Mouse (Mus musculus) intestine, postnatal 0 days (tissue): ENCODE measurements at regions not wholly inside any gene's neighbourhood (a gene's known extent, or its start where the extent isn't known, plus 50 kb on each side); places are given as distances from the start of the nearest gene placed in this dataset.

Source experiments
- ATAC-seq: fragments of 200-750 bp; cut with Nextera tagmentation; 2 replicates; pipeline ENCODE4 v1.8.0; 2017; ENCODE audit warnings: mild to moderate bottlenecking, moderate TSS enrichment, moderate library complexity
- H3K27ac ChIP-seq: fragments of 300-500 bp; sonication (generic); 2 replicates; pipeline ENCODE4 v1.5.1; 2014; ENCODE audit warnings: mild to moderate bottlenecking, low read depth, low read length, moderate library complexity
- H3K27me3 ChIP-seq: fragments of 300-500 bp; sonication (generic); replicated peaks from 2 replicates; pipeline ENCODE4 v1.6.1; 2014; ENCODE audit warnings: low read length, mixed read lengths; ENCODE audit not compliant: control insufficient read depth, insufficient read depth
- H3K36me3 ChIP-seq: fragments of 300-500 bp; sonication (generic); 2 replicates; pipeline ENCODE4 v1.6.1; 2014; ENCODE audit warnings: mild to moderate bottlenecking, moderate library complexity; ENCODE audit not compliant: control insufficient read depth, insufficient read depth
- H3K4me1 ChIP-seq: fragments of 300-500 bp; sonication (generic); replicated peaks from 2 replicates; pipeline ENCODE4 v1.6.1; 2014; ENCODE audit warnings: antibody characterized with exemption, low read length, mixed read lengths; ENCODE audit not compliant: control insufficient read depth, insufficient read depth
- H3K4me2 ChIP-seq: fragments of 300-500 bp; sonication (generic); replicated peaks from 2 replicates; pipeline ENCODE4 v1.6.1; 2014; ENCODE audit warnings: low read depth, mild to moderate bottlenecking, moderate library complexity
- H3K4me3 ChIP-seq: fragments of 300-500 bp; sonication (generic); 2 replicates; pipeline ENCODE4 v1.5.1; 2014; ENCODE audit warnings: low read depth, low read length
- H3K9ac ChIP-seq: fragments of 300-500 bp; sonication (generic); 2 replicates; pipeline ENCODE4 v1.6.1; 2014; ENCODE audit warnings: mild to moderate bottlenecking, low read depth, low read length
- H3K9me3 ChIP-seq: fragments of 300-500 bp; sonication (generic); 2 replicates; pipeline ENCODE4 v1.6.1; 2016; ENCODE audit warnings: mixed run types; ENCODE audit not compliant: control insufficient read depth
- CTCF ChIP-seq: sonication (generic); IDR thresholded peaks from 2 replicates; pipeline ENCODE4 v1.5.1; 2016; ENCODE audit warnings: low read depth, mild to moderate bottlenecking, control low read depth, antibody characterized with exemption, moderate library complexity
- WGBS: fragments of 180-500 bp; shearing (Covaris S2); extraction: QIAGEN DNeasy Blood & Tissue Kit; methylation state at CpG from one replicate; pipeline ENCODE4 v1.1.7; 2014; 5-methylcytosine and 5-hydroxymethylcytosine counted together

DNA sequence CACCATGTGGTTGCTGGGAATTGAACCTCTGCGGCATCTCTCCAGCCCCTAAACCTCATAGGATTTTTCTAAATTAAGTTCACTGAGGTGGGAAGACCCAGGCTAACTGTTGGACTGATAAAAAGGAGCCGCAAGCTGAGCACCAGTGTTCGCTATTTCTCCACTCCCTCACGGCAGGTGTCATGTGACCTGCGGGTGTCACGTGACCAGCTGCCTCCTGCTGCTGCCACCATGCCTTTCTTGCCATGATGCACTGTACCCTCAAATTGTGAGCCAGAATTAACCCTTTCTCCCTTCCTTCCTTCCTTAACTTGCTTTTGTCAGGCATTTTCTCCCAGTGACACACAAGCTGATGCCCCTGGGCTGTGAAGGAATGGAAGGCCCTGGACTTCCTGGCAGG, 93.1 kb upstream of the Lpar1 start:
- no peaks in the 10 kb centered on the region for H3K4me1 ChIP-seq
- H3K4me2 ChIP-seq, result no peak overlapping the region
- no peak for ATAC-seq
- H3K9ac ChIP-seq, result no peak overlapping the region
- no peak for TF ChIP-seq CTCF
- no peaks in the 10 kb centered on the region for H3K27me3 ChIP-seq
- H3K4me3 ChIP-seq, result no peak overlapping the region
- no peak overlapping the region for H3K27ac ChIP-seq
- 93% methylated on average over 6 of the region's 6 CpGs for WGBS
- H3K9me3 ChIP-seq, result no peaks in the 10 kb centered on the region
- H3K36me3 ChIP-seq, result no peaks in the 10 kb centered on the region

- Histone ChIP-seq H3K9ac (no peak overlapping the region), H3K36me3 (no peaks in the 10 kb centered on the region), H3K9me3 (no peaks in the 10 kb centered on the region), H3K4me1 (no peaks in the 10 kb centered on the region), H3K4me3 (no peak overlapping the region), H3K27me3 (no peaks in the 10 kb centered on the region), H3K4me2 (no peak overlapping the region), H3K27ac (no peak overlapping the region)
- ATAC-seq, result no peak
- TF ChIP-seq CTCF, result peak; percentile 25
- 52% methylated on average over 4 of the region's 4 CpGs for WGBS
Observed at GRCm38 (mm10) chr4:58643371-58643770, 89.7 kb upstream of the Lpar1 start.

GRCm38 (mm10) chr4:58642236-58642635, 88.5 kb upstream of the Lpar1 start:
- 88% methylated on average over 10 of the region's 10 CpGs for WGBS
- H3K27ac ChIP-seq, result no peak overlapping the region
- no peak overlapping the region for H3K4me3 ChIP-seq
- no peak for ATAC-seq
- no peak overlapping the region for H3K4me2 ChIP-seq
- no peak for TF ChIP-seq CTCF
- H3K9me3 ChIP-seq, result no peaks in the 10 kb centered on the region
- H3K27me3 ChIP-seq, result no peaks in the 10 kb centered on the region
- no peaks in the 10 kb centered on the region for H3K4me1 ChIP-seq
- H3K9ac ChIP-seq, result no peak overlapping the region
- no peaks in the 10 kb centered on the region for H3K36me3 ChIP-seq

DNA sequence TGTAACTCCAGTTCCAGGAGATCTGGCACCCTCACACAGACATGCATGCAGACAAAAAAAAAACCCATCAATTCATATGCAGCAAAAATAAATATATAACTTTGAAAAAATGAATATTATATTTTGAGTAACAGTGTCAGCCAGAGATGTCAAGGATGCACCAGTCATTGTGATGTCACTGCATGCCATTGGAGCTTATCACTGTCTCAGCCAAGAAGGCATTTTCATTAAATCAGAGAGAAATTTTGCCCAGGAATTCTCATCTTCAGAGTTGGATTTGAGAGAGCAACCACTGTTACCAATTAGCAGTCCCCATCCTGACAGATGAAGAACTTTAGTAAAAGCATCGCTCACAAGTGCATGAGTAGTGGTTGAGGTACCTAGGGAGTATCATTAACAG, 79.0 kb upstream of the Lpar1 start:
- Histone ChIP-seq H3K9ac (no peak overlapping the region), H3K36me3 (no peaks in the 10 kb centered on the region), H3K27me3 (no peaks in the 10 kb centered on the region), H3K9me3 (no peaks in the 10 kb centered on the region), H3K4me1 (no peaks in the 10 kb centered on the region), H3K4me3 (no peak overlapping the region), H3K27ac (no peak overlapping the region), H3K4me2 (no peak overlapping the region)
- ATAC-seq, result no peak
- TF ChIP-seq CTCF, result no peak
- WGBS, result 98% methylated on average over 1 of the region's 1 CpGs

DNA sequence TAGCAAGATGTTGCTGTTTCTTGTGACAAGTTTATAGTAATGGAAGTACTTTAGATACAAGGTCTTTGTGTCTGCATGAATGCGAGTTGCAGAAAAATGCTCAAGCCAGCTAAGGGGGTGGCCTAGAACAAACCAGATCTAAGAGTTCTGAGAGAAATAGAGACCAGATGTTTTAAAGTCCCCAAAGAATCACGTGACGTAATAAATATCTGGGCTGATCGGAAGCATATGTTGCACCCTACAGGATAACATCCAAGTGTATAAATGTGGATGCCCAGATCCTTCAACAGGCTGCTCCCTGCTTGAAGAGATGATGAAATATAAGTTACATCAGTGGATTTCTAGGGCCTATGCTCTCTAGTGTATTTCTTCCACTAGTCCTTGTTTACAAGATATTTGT, 77.7 kb upstream of the Lpar1 start:
- WGBS, result 73% methylated on average over 4 of the region's 4 CpGs
- H3K9ac ChIP-seq, result no peak overlapping the region
- no peak overlapping the region for H3K4me2 ChIP-seq
- no peak overlapping the region for H3K4me3 ChIP-seq
- no peak for TF ChIP-seq CTCF
- H3K9me3 ChIP-seq, result no peaks in the 10 kb centered on the region
- H3K27me3 ChIP-seq, result no peaks in the 10 kb centered on the region
- no peak overlapping the region for H3K27ac ChIP-seq
- no peaks in the 10 kb centered on the region for H3K4me1 ChIP-seq
- no peaks in the 10 kb centered on the region for H3K36me3 ChIP-seq
- ATAC-seq, result no peak

DNA sequence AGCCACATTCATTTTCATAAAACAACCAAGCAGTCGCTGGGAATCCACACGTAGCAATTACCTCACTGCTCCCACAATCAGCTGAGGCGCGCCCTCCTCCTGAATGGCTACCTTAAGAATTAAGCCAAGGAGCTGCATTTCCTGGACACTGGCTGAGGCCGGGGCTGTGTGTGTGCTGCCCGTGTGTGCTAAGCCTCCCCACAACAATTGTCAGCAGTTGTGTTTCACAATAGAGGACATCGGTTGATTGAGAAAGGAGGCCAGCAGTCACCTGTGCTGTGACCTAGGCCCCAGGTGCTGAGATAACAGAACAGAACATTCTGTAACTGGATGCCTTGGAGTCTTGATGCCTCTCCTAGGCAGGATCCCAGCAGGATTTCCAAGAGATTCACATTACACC, 73.3 kb upstream of the Lpar1 start:
- H3K4me1 ChIP-seq, result no peaks in the 10 kb centered on the region
- H3K27ac ChIP-seq, result peak overlapping the region; percentile 60
- WGBS, result 38% methylated on average over 7 of the region's 7 CpGs
- H3K4me2 ChIP-seq, result no peak overlapping the region
- no peaks in the 10 kb centered on the region for H3K27me3 ChIP-seq
- peak; percentile 97 for ATAC-seq
- H3K9ac ChIP-seq, result no peak overlapping the region
- no peaks in the 10 kb centered on the region for H3K36me3 ChIP-seq
- H3K4me3 ChIP-seq, result no peak overlapping the region
- H3K9me3 ChIP-seq, result no peaks in the 10 kb centered on the region
- no peak for TF ChIP-seq CTCF

GRCm38 (mm10) chr4:58624059-58624458, 70.4 kb upstream of the Lpar1 start:
- no peaks in the 10 kb centered on the region for H3K9me3 ChIP-seq
- TF ChIP-seq CTCF, result peak; percentile 58
- H3K27me3 ChIP-seq, result no peaks in the 10 kb centered on the region
- no peaks in the 10 kb centered on the region for H3K4me1 ChIP-seq
- no peak for ATAC-seq
- WGBS, result 85% methylated on average over 3 of the region's 3 CpGs
- H3K9ac ChIP-seq, result no peak overlapping the region
- H3K4me3 ChIP-seq, result no peak overlapping the region
- no peaks in the 10 kb centered on the region for H3K36me3 ChIP-seq
- H3K4me2 ChIP-seq, result no peak overlapping the region
- no peak overlapping the region for H3K27ac ChIP-seq
